Mouse (Mus musculus): ENCODE data around the gene A030003K21Rik.
A peak's percentile ranks its signal among the peaks of the same experiment; 100 is the strongest.

GRCm38 (mm10) chr1:82987530-82988198 lies 44.5 kb upstream of the A030003K21Rik start:
- no peak for TF ChIP-seq POLR2A (IDR thresholded peaks at IDR 0.05; ENCODE audit: low read depth, low read length)
- TF ChIP-seq CTCF (conservative IDR thresholded peaks at IDR 0.05; ENCODE audit: insufficient read depth, insufficient read length, low read depth, low read length) = peak; percentile 44

Measured in kidney, adult 2 months (tissue).